ENCODE assay signal across 19 mouse cellular contexts in the genomic region with DNA sequence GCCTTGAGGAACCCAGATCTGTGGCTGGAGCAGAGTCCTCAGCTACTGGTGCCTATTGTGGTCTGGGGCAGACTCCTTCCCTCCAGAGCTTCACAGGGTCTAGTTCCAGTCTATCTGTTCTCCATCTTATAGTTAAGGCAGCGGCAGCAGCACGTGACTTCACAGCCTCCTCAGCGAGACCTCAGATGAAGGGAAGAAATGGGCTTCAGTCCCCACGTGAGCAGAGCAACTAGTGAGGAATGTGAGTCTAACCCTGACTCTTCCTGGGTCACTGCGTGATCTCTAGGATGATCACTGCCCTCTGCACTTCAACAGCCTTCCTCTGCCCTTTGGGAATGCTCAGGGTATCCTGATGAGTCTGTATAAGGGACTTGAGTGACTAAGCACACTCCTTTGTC. TPM values are rescaled to one million over a fixed set of nuclear protein-coding genes. Genes with fewer than 3 reads are reported as not detected.
DNase-seq lines count a peak whose midpoint lies in the region; ATAC-seq and TF ChIP-seq lines count a peak whose summit lies in the region.
"Had no signal": no experiment of that assay in that cellular context is flagged by ENCODE, and none has a peak within 500 bp of the region (broad histone marks: within the 10 kb centered on the region; RNA-seq: fewer than 3 reads in every experiment).

No protein-coding gene starts in this region.

- no peaks in the 10 kb centered on the region for H3K27me3 ChIP-seq in heart, embryonic 16.5 days (ENCODE audit: control insufficient read depth, insufficient read depth, low read length)
- no peaks in the 10 kb centered on the region for H3K27me3 ChIP-seq in testis, adult 2 months (ENCODE audit: control insufficient read depth, insufficient read depth, low read length)
- H3K27me3 ChIP-seq: forebrain, embryonic 13.5 days; heart, embryonic 12.5 days had no signal

- no peak for TF ChIP-seq POLR2A in testis, adult 2 months (IDR thresholded peaks at IDR 0.05; ENCODE audit: control insufficient read depth, low read depth, low read length)

- no peak overlapping the region for H3K4me3 ChIP-seq in heart, embryonic 16.5 days (ENCODE audit: low read length)
- no peak overlapping the region for H3K4me3 ChIP-seq in layer of hippocampus, adult 2 months
- no peak overlapping the region for H3K4me3 ChIP-seq in testis, adult 2 months (ENCODE audit: control insufficient read depth, low read depth, low read length)
- H3K4me3 ChIP-seq: forebrain, embryonic 13.5 days; heart, embryonic 12.5 days had no signal

- TF ChIP-seq CTCF in layer of hippocampus, adult 2 months (conservative IDR thresholded peaks at IDR 0.05): no peak
- TF ChIP-seq CTCF in testis, adult 2 months (IDR thresholded peaks at IDR 0.05; ENCODE audit: control insufficient read depth, insufficient read depth, insufficient replicate concordance, low read depth, low read length): no peak

- no peak overlapping the region for H3K9ac ChIP-seq in heart, embryonic 16.5 days (ENCODE audit: low read length)
- H3K9ac ChIP-seq: forebrain, embryonic 13.5 days; forebrain, postnatal 0 days; heart, embryonic 12.5 days had no signal

- H3K27ac ChIP-seq in heart, embryonic 16.5 days (ENCODE audit: low read length): peak overlapping the region; percentile 24; the same call in 1 of the 2 replicates
- H3K27ac ChIP-seq in layer of hippocampus, adult 2 months: peak overlapping the region; percentile 90
- H3K27ac ChIP-seq in testis, adult 2 months (ENCODE audit: control insufficient read depth, insufficient read depth, low read depth, low read length): 0 out of 2 replicates have a peak overlapping the region, but pooled peaks have one; percentile 7
- H3K27ac ChIP-seq: forebrain, embryonic 13.5 days; hindbrain, postnatal 0 days had no signal

- H3K9me3 ChIP-seq in heart, embryonic 16.5 days (replicated peaks; ENCODE audit: control insufficient read depth, low read length): no peaks in the 10 kb centered on the region
- H3K9me3 ChIP-seq: forebrain, embryonic 13.5 days; G1E; heart, embryonic 12.5 days had no signal

- 80% methylated on average over 5 of the region's 5 CpGs for WGBS in heart, embryonic 16.5 days

- peaks cover 41% of the 10 kb centered on the region for H3K4me1 ChIP-seq in heart, embryonic 16.5 days (ENCODE audit: control insufficient read depth, insufficient read depth, low read length)
- H3K4me1 ChIP-seq in testis, adult 2 months (ENCODE audit: control insufficient read depth, insufficient read depth, low read length): peaks cover 5% of the 10 kb centered on the region
- H3K4me1 ChIP-seq: forebrain, embryonic 13.5 days had no signal

- H3K4me2 ChIP-seq in heart, embryonic 16.5 days (ENCODE audit: low read depth, low read length): no peak overlapping the region
- H3K4me2 ChIP-seq: forebrain, embryonic 13.5 days; heart, embryonic 12.5 days had no signal

- H3K36me3 ChIP-seq in heart, embryonic 16.5 days (ENCODE audit: control insufficient read depth, insufficient read depth): no peaks in the 10 kb centered on the region
- no peaks in the 10 kb centered on the region for H3K36me3 ChIP-seq in testis, adult 2 months (ENCODE audit: control insufficient read depth, insufficient read depth, low read length)
- H3K36me3 ChIP-seq: G1E; heart, embryonic 12.5 days had no signal

- no peak for ATAC-seq in heart, embryonic 16.5 days (replicated peaks; ENCODE audit: extremely low read depth, insufficient read depth, low FRiP score)
- no peak for ATAC-seq in CD4-positive, CD25-positive, alpha-beta regulatory T cell, adult 4 months
- ATAC-seq: forebrain, embryonic 13.5 days; forebrain, postnatal 0 days; hindbrain, postnatal 0 days had no signal

- no peak for DNase-seq in heart, adult 18-20 months
- no peak for DNase-seq in layer of hippocampus, adult 2 months (ENCODE audit: low spot score in 2 of 2)
- DNase-seq in layer of hippocampus, postnatal 25 days (ENCODE audit: extremely low spot score in 1 of 2, low spot score in 1 of 2): no peak
- DNase-seq in testis, postnatal 10 days (ENCODE audit: low spot score): no peak
- DNase-seq: adrenal gland, postnatal 10 days; cerebellum, adult 11-12 months; cerebellum, adult 9-10 months; cerebellum, postnatal 25 days; forebrain, postnatal 0 days; gastrocnemius, postnatal 36 days; heart, postnatal 10 days; kidney, adult 11 months had no signal

RNA-seq across cellular contexts. Expression of a gene that starts 24.1 kb away (rescaled TPM):
- 0.60 and 1.4 TPM in 2 replicates for polyA plus RNA-seq in heart, embryonic 16.5 days (2015; fragmentation: Nextera tagmentation; extraction: Ambion mirVana)
- 10 to 100 TPM; 31.7 to 31.8 TPM for total RNA-seq in heart, adult 18-20 months (2021)
- total RNA-seq in layer of hippocampus, adult 2 months (2021): 100 to 1,000 TPM in 1 of 2 experiments, 10 to 100 TPM in 1; 94.4 to 102 TPM
- total RNA-seq in layer of hippocampus, postnatal 25 days (2021): 10 to 100 TPM; 83.9 to 92.6 TPM
- 23.7 and 27.9 TPM in 2 replicates for polyA plus RNA-seq in testis, adult 2 months (2012; rRNA removed)
- polyA plus RNA-seq in CD4-positive, CD25-positive, alpha-beta regulatory T cell, adult 4 months (2017; shearing (Covaris generic)): not detected
- total RNA-seq: G1E had no signal

RNA-seq across cellular contexts. Expression of a gene that starts 42.2 kb away (rescaled TPM):
- polyA plus RNA-seq in heart, embryonic 16.5 days (2015; fragmentation: Nextera tagmentation; extraction: Ambion mirVana): 0.32 and 0.33 TPM in 2 replicates
- not detected for total RNA-seq in heart, adult 18-20 months (2021)
- 1 to 10 TPM in 1 of 2 experiments, under 1 TPM in 1; 0.79 to 1.7 TPM for total RNA-seq in layer of hippocampus, adult 2 months (2021)
- total RNA-seq in layer of hippocampus, postnatal 25 days (2021): 1 to 10 TPM; 1.1 to 3.1 TPM
- polyA plus RNA-seq in testis, adult 2 months (2012; rRNA removed): 90.1 and 93.4 TPM in 2 replicates
- polyA plus RNA-seq in CD4-positive, CD25-positive, alpha-beta regulatory T cell, adult 4 months (2017; shearing (Covaris generic)): not detected
- total RNA-seq: gastrocnemius, postnatal 36 days had no signal
- polyA plus RNA-seq: heart, embryonic 12.5 days had no signal

RNA-seq across cellular contexts. Expression of a gene that starts 53.2 kb away (rescaled TPM):
- 110 and 113 TPM in 2 replicates for polyA plus RNA-seq in heart, embryonic 16.5 days (2015; fragmentation: Nextera tagmentation; extraction: Ambion mirVana)
- 10 to 100 TPM; 84.5 to 91.1 TPM for total RNA-seq in heart, adult 18-20 months (2021)
- total RNA-seq in layer of hippocampus, adult 2 months (2021): 10 to 100 TPM; 98.5 to 98.7 TPM
- total RNA-seq in layer of hippocampus, postnatal 25 days (2021): 100 to 1,000 TPM; 100 to 101 TPM
- 714 and 753 TPM in 2 replicates for polyA plus RNA-seq in testis, adult 2 months (2012; rRNA removed)
- polyA plus RNA-seq in CD4-positive, CD25-positive, alpha-beta regulatory T cell, adult 4 months (2017; shearing (Covaris generic)): 100 to 1,000 TPM; 138 to 191 TPM

Comparison
In these comparisons a context has a peak if more than half of its experiments do, and no peak if none do; other contexts are left out.
1. H3K27ac ChIP-seq: peak in every context shown above with its lines; median percentile 90 in layer of hippocampus, adult 2 months; 24 in heart, embryonic 16.5 days; 7 in testis, adult 2 months.